Mouse (Mus musculus) gastrocnemius, adult 8-10 months (tissue): ENCODE results near the gene Rph3a. TPM values are rescaled to one million over a fixed set of nuclear protein-coding genes. Genes with fewer than 3 reads are reported as not detected.
"Not testable (repeated sequence)": the region's sequence is repeated elsewhere in the genome, so short reads cannot be mapped to it uniquely, and the experiment has no call there.

ENCODE experiments used
- DNase-seq, 2 experiments: peaks; one replicate each; pipeline ENCODE4 v3.0.0; 2022; ENCODE audit warnings: low spot score in 2 of 2
- total RNA-seq, 4 experiments: library from RNA; stranded (reverse); gene quantifications; 2 replicates each; pipeline ENCODE4 v1.2.4; 2022

The Rph3a gene
- total RNA-seq, 4 experiments from 2014 or later: 0.05 TPM; not detected in 3

DNA sequence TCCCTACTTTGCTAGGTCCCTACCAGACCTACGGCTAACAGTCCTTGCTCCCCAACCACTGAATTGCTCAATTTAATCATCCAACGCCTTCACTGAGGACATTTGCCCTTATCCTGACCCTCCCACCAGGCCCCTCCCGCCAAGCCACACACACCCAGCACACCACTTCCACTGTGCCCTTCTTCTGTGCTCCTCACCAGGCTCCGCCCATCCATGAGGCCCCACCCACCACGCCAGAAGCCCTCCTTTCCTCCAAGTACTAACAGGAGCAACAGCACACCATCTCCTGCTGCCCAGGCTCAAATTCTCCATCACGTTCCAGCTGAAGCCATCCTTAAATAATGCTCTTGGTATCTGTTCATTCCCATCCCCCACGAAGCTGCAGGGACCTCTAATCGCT, 35.4 kb downstream of the Rph3a start:
- DNase-seq: no peak

DNA sequence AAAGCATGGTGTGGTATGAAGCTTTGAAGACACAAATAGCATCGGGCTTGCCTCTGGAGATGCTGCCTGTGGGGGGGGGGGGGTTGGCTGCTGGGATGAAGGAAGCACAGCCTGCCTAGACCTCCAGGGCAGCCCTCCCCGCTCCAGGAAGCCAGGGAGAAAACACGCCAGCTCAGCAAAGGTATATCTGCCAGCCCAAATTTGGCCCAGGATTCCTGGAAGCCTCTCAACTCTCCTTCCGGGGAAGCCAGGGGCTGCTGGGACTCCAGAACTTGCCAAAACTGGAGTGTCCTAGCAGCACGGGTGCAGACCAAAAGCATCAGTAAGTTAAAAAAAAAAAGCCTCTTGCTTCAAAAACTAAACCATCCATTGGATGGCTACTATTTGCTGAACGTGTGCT, 37.6 kb downstream of the Rph3a start:
- DNase-seq: no peak

- DNase-seq: no peak
Observed at GRCm38 (mm10) chr5:120971326-120971725, 38.6 kb downstream of the Rph3a start.

- no peak for DNase-seq
Observed at GRCm38 (mm10) chr5:120969703-120970102, 40.2 kb downstream of the Rph3a start.

- no peak for DNase-seq
Observed at GRCm38 (mm10) chr5:120968799-120969198, 41.1 kb downstream of the Rph3a start.

- DNase-seq: no peak
Observed at GRCm38 (mm10) chr5:120968134-120968532, 41.8 kb downstream of the Rph3a start.

DNA sequence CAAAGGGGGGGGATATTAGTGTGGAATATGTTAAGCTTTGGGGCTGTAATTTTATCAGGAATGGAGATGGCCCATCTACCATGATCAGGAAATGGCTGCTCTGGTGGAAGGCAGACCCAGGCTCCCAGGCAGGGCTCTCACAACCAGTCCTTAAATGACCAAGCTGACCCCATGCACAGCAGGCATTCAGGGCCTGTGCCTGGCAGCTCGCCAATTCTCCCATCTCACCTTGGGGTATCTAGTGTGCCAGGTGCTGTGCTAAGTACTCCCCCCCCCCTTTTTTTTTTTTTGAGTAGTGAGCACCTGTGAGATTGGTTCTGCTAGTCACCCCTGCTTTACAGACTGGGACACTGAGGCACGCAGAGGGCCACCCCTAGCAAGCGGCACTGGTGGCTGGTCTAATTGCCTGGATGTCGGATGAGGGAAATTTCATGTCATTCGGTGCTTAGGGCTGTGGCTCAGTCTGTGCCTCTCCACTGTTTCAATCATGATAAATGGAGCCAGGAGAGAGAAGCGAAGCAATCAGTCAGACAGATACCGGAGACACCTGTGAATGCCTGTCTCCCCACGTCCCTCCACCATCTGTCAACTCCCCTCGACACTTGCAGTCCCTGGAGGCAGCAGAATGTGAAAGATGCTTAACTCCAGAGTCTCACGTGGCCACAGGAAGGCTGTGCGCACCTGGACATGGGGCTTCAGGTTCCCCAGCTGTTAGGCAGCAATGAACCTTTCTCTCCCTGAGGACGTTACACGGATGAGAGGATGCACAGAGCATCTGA, 42.3 kb downstream of the Rph3a start:
- no peak for DNase-seq

DNA sequence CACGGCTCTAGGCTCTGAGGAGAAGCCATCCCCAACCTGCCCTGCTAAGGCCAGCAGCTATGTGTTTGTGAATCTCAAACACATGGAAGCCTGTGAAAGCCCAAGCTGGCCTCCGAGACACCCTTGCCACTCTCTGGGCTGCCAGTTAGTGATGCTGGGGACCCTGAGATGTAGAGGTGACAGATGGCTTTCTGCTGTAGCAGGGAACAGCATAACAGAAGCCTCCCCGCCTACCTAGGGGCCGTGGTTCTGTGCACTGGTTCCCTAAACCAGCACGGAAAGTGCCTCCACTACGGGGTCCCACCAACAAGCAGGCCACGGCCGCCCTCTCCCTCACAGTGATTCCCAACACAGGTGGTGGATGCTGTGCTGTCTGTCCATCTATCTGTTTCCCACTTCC, 43.0 kb downstream of the Rph3a start:
- no peak for DNase-seq

- DNase-seq: no peak
Observed at GRCm38 (mm10) chr5:120966156-120966555, 43.7 kb downstream of the Rph3a start.

DNA sequence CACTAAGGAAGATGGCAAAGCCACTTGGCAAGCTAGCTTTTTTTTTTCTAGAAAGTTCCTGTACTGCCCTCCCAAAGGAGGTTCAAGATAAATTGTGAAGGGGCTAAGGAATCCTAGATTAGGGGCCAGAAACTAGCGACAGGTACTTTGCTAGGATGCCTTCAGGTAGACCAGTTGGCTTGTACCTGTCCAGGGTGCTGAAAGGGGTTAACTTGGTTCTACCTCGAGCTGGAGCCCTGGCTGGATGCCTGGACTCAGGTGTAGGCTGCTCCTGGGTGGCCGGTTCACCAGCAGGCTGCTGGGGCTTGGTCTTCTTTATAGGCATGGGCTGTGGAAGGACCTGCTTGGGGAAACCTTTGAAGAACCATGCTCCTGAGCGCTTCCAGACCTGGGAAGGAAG, 48.9 kb downstream of the Rph3a start:
- no peak for DNase-seq

DNA sequence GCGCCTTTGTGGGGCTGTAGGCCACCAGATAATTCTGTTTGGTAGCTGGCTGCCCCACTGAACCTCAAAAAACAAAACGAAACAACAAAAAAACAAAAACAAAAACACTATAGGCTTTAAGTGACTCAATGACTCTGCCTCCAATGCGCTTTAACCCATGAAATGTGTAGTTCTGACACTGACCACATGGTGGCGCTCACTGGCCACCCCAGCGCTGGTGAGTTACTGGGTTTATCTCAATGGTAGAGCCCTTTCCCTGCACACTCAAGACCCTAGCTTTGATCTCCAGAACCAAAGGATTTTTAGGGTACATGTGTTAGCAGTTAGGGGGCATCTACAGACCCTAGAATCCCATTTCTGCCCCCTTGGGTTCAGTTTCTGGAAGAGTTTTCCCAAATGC, 55.9 kb downstream of the Rph3a start:
- DNase-seq: no peak

DNA sequence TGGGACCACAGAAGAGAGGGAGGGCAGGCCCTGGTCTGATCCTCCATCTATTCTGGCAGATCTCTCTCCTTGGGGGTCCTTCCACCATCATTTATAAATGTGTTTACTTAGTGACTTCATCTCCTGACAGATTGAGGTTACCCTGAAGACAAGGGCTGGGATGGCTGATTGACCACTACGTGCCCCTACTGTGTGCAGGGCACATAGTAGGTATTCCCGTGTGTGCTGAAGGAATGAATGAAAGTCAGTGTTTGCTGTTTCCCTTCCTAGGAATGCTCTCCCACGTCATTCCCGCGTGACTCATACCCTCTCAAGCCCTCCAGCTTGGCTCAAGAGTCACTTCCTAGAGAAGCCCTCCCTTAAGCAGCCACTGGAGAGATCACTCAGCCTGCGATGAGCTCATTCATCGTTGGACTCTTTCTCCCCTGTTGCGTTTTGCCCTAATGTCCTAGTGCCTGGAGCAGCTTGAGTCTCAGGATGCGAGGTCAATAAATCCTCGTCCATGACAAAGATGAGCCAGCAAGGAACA, 57.6 kb downstream of the Rph3a start:
- no peak for DNase-seq

- no peak for DNase-seq
Observed at GRCm38 (mm10) chr5:120942076-120942475, 67.8 kb downstream of the Rph3a start.

DNA sequence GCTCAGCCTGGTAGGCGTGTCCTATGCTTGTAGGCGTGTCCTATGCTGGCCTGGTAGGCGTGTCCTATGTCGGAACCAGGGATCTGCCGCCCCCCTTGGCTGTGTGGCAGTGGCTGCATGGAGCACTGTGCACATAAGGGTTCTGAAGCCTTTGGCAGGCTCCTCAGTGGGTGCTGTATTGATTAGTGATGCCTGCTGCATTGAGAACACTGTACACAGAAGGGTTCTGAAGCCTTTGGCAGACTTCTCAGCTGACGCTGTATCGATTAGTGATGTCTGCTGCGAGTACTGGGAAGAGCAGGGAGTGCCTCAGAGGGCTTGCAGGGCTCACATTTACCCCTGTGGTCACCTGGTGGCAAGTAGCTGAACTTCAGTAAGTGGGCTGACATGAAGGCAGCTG, 71.3 kb downstream of the Rph3a start:
- DNase-seq: no peak

DNA sequence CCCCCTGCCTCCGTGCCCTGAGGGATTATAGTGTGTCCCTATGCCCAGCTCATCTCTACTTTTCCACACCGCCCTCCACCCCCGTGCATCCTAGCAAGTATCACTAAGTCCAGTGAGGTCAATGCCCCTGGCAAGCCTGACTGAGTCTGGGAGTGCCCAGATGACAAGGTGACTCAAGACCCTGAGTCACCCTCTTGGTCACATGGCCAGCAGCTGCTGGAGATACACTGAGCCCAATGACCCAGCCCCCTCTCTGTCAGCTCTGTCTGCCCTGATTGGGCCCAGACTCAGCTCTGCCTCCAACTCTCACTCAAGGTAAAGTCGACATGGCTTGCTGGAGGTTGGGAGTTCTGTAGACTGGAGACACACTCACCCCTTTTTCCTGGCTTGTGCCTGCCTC, 72.1 kb downstream of the Rph3a start:
- no peak for DNase-seq

DNA sequence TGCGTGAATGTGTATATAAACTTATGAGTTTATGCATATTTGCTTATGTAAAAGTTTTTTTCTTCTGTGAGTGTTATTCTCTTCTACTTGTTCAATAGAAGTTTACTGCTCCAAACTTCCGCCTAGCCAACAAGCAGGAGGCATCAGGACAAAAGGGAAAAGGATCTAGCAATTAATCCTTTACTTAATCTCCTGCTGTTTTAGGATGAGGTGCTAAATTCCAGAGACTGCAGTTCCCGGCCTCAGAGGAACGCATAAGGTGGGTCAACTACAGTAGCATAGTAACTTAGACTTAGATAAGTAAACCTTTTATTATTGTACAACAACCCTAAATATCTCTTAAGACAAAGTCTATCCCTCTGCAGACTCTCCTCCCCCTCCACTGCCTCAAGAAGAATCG, 75.9 kb downstream of the Rph3a start:
- DNase-seq: no peak

DNA sequence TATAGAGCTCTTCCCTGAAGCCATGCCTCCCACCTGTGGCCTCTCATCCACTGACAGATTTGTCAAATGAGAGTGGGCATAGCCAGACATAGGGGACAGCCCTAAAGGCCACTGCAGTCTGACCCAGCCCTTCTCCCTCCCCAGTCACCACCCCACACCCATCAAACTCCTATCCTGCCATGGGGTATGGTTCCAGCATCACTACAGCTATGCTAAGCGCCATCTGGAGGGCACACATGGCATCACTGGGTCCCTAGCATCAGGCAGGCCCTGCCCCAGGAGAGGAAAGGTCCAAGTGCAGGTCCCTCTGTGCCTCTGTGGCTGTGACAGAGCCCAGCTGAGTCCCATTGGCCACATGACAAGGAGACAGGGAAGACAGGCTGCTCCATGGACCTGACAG, 82.9 kb downstream of the Rph3a start:
- no peak for DNase-seq

GRCm38 (mm10) chr5:120926311-120926710, 83.6 kb downstream of the Rph3a start:
- DNase-seq: not testable (repeated sequence)

- not testable (repeated sequence) for DNase-seq
Observed at GRCm38 (mm10) chr5:120924520-120924919, 85.4 kb downstream of the Rph3a start.

DNA sequence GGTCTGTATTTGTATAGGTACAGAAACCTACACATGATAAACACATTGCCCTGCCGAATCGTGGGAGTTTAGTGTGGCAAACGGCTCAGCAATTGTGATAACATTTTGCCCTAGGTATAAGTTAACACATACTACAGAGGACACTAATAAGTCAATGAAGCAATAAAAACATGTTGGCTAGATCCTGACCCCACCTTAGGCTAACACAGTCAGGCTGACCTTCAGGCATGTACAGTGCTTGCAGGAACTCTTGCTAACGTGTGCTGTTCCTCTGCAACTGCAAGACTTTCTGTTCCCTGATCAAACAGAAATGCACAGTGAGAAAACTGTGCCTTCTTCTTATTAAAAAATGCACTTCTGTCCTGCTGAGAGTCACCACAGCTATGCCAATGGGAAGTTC, 85.9 kb downstream of the Rph3a start:
- DNase-seq: no peak

DNA sequence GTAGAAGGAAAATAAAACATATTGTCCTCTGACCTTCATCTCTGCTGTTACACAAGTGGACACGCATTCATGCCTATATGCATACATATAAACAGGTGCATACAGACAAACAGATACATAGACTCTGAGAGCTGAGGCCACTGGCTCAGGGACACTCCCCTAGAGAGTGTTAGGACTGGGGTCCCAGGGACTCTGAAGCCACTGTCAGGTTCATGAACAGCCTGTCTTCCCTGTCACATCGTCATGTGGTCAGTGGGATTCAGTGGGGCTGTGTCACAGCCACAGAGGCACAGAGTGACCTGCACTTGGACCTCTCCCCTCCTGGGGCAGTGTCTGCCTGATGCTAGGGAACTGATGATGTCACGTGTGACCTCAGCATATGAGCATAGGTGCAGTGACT, 89.6 kb downstream of the Rph3a start:
- no peak for DNase-seq

DNA sequence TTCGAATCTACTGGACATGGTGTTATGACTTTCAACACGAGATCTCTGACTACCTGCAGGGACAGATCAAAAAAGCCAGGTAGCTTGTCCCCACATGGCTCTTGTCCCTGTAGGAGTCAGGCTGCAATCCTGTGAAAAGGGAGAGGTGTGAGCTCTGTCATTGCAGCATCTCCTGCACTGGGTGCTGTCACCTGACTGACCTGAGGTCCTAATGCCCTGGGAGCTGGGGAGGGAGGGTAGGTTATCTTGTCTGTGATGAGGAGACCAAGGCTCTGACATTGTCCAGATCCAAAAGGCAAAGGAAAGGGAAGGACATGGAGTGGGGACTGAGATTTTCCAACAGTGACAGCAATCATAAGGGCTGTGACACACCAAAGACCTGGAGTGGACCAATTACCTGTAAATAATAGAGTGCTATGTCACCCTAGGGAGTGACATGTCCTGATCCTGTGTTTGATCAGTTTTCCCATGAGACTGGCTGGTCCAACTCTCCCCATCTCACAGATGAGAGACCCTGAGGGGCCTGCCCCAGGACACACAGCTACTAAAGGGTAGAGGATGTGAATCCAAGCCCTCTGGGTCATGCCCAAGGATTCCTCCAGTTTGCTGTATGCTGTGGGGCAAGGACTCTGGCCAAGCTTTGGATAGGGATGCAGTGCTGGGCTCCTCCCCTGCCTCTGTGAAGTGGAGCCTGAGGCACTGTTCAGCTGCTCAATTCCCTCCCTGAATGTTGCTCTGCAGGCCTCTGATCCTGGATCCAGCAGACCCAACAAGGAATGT, 90.5 kb downstream of the Rph3a start:
- DNase-seq: not testable (repeated sequence)

- DNase-seq: not testable (repeated sequence)
Observed at GRCm38 (mm10) chr5:120914204-120914603, 95.7 kb downstream of the Rph3a start, which contains the start of gene Oas1d. Gene Oas1d, plus strand, starts transcription at chr5:120914536.
